Mouse (Mus musculus): ENCODE results near the gene Ssr2. TPM values are rescaled to one million over a fixed set of nuclear protein-coding genes. Genes with fewer than 3 reads are reported as not detected.
"Not testable (repeated sequence)": the region's sequence is repeated elsewhere in the genome, so short reads cannot be mapped to it uniquely, and the experiment has no call there.

The Ssr2 gene
- total RNA-seq, 4 experiments from 2014 or later, result 86.4 to 96.0 (median 90.1) TPM

DNA sequence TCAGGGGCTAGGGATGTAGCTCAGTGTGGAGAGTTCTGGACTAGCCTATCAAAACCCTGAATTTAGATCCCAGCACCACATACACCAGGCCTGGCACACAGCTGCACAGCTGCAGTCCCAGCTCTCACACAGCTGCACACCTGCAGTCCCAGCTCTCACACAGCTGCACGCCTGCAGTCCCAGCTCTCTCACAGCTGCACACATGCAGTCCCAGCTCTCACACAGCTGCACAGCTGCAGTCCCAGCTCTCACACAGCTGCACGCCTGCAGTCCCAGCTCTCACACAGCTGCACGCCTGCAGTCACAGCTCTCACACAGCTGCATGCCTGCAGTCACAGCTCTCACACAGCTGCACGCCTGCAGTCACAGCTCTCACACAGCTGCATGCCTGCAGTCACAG, 20.9 kb downstream of the Ssr2 start:
- not testable (repeated sequence) for DNase-seq (ENCODE audit: low spot score in 2 of 2)

DNA sequence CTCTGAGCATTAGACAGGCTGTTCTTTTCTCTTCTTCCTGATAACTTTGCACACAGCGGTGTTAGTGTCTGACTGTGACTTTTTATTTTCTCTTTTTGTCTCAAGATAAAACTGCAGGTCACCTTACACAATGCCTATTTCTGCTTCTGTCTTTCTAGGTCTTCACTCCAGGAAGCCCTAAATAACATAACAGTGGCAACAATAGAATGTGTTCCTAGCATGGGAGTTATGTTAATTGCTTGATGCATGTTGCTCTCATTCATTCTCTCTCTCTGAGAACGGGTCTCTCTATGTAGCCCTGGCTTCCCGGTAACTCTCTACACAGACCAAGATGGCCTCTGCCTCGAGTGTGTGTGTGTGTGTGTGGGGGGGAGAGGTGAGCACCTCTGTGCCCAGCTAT, 26.8 kb downstream of the Ssr2 start:
- DNase-seq (ENCODE audit: low spot score in 2 of 2), result no peak

DNA sequence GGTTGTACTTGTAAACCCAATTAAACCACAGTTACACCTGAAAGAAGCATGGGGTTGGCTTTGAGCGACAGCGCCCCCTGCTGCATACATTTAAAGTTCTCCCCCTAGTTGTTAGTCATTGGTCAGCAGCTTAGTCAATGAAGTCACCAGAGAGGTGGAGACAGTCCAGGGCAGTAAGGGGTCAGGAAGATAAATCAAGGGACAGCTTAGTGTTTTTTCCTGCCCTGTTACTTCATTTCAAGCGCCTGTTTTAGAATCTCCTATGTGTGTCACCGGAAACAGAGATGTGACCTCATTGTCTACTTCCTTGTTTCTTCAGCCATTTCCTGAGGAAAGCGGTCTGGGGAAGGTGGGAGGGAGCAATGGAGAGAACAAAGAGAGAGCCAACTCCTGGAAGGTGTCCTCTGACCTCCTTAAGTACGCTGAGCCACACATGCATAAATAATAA, 28.1 kb downstream of the Ssr2 start:
- no peak for DNase-seq (ENCODE audit: low spot score in 2 of 2)

DNA sequence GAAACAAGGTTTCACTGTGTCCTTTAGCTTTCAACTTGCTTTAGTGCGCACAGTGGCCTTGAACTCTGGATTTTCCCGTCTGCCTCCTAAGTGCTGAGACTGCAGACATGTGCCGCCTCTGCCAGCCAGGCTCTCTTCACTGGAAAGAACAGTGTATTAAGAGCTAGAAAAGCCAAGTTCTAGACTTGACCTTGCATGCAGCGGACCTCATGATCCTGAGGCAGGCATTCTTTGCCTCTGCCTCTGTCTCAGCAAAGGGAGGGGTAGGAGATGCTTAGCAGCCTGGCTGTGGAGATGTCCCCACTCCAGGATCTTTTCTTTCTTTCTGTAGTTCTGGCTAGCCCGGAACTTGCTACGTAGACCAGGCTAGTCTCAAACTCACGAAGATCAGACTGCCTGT, 29.2 kb downstream of the Ssr2 start:
- no peak for DNase-seq (ENCODE audit: low spot score in 2 of 2)

DNA sequence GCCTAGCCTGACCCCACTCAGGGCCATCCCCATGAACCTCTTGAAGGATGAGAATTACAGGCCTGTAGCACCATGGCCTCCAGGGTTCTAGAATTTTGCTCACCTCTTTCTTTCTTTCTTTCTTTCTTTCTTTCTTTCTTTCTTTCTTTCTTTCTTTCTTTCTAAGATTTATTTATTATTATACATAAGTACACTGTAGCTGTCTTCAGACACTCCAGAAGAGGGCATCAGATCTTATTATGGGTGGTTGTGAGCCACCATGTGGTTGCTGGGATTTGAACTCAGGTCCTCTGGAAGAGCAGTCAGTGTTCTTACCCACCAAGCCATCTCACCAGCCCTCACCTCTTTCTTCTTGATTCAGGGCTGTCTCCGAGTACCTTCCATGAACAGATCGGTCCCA, 30.0 kb downstream of the Ssr2 start, which contains the start of gene Arhgef2:
Gene Arhgef2 (plus strand): TSS at position 301 of the 400 bp plus-strand sequence.
- DNase-seq (ENCODE audit: low spot score in 2 of 2), result not testable (repeated sequence)

DNA sequence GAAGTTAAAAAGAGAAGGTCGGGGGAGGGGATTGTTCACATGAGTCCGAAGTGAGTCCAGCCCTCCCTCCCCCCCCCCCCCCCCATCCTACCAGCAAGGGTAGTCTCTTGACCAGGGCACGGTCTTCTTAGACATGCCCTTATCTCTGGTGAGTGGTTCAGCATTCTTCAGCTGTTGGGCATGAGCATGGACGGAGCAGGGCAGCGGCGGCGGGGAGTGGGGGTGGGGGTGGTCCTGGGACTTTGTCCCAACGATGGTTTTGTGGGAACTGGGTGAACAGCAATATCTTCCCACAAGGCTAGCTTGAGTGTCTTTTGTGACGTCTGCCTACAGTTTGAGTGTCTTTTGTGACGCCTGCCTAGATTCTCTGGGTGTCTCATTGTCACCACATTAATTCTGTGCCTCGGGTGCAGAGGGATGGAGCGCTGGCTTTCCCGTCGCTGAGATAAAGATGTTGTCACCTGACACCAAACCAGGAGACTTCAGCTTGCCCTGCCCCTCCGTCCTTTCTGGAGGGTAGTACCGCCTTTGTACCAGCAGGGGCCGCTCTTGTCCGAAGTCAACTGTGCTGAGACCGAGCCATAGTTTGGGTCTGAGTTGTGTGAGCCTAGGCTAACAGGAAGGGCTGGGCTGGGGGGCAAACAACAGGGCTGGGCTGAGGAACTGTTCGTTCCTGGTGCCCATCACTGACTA, 31.5 kb downstream of the Ssr2 start:
- peak; percentile 76 to 89 for DNase-seq (ENCODE audit: low spot score in 2 of 2)

DNA sequence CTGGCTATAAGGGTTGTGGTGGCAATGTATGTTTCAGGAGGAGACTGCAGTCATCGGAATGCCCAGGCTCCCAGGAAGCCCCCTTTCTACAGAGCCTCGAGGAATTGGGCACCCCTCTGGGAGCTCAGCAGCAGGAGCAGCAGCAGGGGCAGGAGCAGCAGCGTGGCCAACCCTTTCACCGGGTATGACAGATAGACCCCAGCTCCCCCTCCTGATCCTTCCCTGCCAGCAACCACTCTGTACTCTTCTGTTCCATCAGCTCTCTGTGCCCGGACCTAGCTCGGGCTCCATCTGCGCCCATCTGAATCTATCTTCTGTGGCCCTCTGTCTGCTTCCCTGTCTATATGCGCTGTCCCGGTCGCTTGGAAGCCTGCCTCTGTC, 32.1 kb downstream of the Ssr2 start:
- DNase-seq (ENCODE audit: low spot score in 2 of 2), result no peak

DNA sequence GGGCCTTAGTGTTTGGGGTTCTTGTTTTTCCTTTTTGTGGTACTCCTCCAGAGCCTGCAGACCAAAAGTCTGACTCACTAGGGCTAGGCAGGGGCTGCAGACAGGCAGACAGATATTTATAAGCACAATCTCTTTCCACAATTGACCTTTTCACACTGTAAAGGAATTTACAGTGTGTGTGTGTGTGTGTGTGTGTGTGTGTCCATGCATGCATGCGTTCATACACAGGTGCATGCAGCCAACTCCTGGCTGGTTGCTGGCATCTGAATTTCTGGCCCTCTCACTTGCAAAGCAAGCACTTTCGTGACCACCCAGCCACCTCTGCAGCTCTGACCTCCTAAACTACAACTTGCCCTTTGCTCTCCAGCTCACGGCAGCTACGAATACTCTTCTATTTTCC, 33.4 kb downstream of the Ssr2 start:
- DNase-seq (ENCODE audit: low spot score in 2 of 2), result no peak

DNA sequence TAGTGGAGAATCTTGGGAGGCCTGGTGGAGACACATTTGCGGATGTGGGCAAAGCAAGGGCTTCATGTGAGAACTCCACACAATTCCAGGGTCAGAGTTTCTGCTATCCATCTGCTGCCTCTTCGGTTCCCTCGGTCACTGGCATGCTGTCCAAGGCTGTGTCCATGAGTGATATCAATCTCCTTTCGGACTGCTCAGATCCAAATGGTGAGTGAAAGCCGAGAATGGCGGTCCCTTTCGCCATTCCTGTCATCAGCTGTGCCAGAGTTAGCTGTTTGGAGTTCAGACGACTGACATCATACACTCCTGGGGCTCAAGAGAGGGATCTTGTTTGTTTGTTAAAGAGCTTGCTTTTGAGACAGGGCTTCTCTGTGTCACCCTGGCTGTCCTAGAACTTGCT, 38.7 kb downstream of the Ssr2 start:
- DNase-seq (ENCODE audit: low spot score in 2 of 2), result no peak

DNA sequence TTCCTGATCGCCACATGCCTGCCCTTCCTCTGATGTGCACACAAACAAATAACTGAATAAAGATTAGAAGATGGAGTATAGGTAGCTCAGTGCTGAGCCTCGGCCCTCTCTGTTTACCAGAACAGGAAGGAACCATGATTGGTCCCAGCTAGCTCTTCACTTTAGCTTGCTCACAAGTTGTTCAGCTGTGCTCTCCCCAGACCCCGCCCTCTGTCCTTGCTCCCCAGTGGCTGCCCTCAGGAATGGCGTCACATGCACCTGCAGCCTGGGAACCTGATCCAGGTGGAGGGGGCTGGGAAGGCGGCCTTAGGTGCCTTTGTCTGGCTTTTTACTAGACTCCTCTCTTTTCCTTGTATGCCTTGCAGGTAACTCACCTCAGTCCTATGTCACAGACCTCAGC, 39.4 kb downstream of the Ssr2 start:
- DNase-seq (ENCODE audit: low spot score in 2 of 2), result no peak

DNA sequence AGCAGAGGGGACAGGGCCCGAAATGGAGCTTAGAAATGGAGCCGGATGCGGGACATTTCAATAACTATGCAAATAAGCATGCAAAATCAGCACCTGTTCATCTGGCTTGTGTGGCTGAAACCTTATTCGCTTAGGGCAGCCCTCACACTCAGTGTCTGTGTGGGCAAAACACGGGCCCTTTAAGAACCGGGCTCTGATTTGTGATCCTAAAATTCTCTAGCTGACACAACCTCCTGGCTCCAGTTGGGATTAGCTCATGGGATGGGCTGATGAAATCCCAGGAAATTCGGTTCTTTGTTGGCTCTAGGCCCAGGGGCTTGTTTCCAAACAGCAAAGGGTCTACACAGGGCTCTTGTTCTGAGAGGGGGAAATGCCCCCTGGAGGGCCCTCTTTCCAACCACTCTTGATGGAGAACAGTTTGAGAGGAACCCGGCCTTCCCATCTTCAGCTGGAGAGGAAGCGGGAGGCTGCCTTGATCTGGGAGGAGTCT, 40.3 kb downstream of the Ssr2 start:
- no peak for DNase-seq (ENCODE audit: low spot score in 2 of 2)

DNA sequence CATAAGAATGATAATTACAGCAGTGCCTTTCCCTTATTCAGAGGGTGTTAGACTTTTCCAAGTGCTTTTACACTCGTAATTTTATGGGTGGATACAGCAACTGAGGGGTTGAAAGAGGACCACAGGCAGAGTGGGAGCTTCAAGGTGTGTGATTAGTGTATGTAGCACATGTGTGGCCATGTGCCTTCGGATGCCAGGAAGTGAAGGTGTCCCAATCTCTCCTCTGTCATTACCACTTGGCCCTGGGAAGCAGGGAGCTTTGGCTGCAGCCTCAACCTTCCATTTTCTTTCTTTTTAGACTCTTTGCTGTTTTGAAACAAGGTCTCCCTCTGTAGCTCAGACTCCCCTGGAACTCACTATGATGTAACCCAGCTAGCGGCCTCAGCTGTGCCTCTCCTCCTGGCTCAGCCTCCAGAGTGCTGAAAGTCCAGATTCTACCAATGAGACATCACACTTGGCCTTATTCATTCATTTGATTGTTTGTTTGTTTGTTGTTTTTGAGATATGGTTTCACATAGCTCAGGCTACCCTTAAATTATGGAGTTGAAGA, 41.4 kb downstream of the Ssr2 start:
- DNase-seq (ENCODE audit: low spot score in 2 of 2), result no peak

DNA sequence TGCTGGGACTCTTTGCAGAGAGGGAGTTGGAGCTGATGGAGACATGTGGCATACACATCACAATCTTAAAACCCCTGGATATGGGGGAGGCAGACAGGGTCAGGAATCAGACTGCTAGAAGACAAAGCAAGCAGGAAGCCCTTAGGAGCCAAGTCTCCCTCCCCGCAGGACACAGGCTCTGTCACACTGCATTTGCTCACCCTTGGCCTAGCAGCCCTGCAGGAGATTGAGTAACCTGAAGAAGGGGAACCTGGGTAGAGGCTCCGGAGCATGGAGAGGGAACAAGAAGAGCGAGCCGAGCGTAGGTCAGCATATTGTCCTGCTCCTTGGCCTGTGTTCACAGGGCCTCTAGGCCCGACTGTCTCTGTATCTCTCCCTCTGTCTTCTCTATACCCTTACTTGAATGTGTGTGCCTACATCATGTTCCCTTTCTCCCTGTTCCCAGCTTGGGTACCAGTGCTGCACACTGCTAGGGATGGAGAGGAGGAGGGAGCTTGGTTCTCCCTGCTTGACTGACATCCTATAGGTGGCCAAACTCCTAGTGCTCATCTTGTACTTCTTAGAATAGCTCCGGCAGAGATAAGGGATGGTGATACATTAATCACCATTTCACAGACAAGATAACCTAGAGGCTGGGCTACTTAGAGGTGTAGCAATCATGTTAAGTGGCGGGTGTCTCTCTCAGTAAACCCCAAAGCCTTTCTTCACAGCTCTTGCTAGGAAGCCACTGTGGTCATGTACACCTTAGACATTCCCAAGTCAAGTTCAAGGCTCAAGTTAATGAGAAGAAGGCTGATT, 42.6 kb downstream of the Ssr2 start:
- DNase-seq (ENCODE audit: low spot score in 2 of 2), result no peak

DNA sequence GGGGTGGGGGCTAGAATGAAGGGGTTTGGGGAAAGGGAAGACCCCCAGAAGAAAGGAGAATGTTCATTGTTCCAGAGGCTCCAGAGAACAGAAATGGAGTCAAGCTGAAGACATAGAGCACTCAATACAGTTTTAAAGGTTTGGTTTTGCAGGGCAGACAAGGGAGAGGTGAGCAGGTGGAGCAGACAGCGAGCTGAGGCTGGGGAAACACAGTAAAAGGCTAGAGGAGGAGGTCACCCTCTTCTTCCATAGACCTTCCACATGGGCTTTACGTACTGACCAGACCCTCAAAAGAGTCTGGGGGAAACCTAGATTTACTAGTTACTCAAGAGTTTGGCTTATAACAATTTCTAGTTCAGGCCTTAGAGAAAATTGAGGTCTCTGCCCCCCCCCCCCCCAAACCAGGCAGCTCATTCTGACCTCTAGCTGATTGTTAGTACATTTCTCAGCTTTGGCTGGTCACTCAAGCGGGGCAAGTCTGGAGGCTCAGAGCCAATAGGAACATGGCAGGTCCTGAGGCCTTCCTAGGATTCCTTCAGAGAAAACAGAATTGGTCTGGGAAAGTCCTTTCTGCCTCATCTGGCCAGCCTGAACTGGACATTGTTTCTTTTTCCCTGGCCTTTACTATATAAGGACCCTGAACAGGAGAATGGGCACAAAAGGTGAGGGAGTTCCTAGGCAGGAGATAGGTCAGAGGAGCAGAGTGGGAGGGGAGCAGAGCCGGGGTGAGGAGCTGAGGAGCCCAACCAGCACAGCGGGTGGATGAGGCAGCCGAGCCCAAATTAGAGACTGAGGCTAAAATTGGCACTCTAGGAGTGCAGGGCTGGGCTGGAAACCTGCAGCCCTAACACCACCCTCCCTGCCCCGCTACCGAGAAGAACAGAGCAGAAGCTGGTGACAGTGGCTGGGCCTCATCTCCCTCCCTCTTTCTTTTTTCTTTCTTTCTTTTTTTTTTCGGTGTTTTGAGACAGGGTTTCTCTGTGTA, 43.7 kb downstream of the Ssr2 start:
- no peak for DNase-seq (ENCODE audit: low spot score in 2 of 2)

DNA sequence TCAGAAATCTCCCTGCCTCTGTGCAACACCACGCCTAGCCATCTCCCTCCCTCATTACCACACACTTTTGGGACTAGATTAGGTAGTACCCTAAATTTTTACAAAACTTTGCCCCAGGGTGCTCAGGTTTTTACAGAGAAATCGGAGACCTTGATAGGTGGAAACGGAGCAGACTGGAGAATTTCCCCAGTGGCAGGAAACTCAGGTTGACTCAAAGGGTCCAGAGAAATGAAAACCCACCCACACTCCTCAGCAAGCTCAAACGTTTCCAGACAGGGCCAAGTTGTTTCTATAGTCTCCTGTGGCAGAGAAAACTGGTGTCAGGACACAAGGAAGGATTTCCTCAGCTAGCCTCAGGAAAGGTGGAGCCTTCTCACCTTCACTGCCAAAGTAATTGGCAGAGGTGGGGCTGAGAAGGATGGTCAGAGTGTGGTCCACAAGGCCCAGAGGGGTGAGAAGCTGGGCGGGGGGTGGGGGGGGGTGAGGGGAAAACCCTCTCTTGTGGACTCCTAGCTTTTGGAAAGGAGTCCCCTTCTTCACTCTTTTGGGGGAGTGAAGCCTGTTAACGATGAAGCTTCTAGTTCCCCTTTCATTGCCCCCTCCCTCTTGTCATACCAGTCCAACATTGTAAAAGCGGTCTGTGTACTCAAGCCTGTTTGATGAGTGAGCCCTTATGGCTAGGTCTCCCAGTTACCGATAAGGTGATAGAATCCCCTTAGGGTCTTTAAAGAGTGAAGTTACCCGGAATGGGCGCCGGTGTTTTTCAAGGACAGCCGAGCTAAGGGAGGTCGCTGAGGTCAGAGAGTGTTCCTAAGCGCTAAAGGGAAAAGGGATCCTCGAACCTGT, 44.7 kb downstream of the Ssr2 start:
- no peak for DNase-seq (ENCODE audit: low spot score in 2 of 2)

DNA sequence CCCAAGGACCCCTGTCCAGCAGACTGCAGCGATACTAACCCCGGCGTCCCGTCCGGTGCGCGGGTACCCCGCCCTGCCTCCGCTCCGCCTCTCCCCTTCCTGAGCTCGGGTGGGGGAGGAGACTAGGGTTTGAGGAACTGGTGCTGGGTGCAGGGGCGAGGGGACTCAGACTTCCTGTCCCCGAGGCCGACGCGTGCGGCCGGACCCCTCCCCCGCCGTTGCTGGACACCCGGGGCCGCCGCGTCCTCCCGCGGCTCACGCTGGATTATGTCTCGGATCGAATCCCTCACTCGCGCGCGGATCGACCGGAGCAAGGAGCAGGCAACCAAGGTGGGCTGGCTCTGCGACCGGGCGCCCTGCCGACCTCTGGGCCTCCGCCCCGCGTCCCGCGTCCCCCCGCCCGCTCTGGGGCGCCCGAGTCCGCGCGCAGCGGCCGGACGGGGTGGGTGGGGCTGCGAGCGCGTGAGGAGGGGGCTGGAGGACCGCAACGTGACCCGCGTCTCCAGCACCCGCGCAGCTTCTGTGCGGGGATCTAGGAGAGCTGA, 45.4 kb downstream of the Ssr2 start:
- DNase-seq (ENCODE audit: low spot score in 2 of 2), result no peak

DNA sequence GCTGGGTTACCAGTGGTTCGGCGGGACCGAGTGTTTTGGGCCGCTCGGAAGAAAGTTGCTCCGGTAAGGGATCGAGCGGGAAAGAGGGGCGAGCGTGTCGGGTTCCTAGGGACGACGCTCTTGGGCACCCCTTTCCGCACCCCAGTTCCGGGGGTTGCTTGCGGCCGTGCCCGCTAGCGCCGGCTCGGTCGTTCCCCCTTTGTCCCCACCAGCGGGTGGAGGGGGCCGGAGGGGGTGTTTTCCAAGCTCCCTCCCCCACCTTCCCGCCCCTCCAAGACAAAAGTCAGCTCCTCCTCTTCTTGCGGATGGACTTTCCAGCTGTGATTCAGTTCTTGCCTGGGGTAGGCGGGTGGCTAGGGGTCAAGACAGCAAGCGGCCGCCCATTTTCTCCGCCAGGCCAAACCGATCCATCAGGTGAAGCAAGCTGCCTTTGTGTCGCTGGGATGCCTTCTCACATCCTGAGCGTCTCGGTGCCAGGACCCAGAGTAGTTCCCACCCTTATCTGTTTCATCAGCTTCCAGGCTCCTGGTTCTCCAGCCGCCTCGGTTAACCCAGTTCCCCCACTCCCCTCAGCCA, 45.9 kb downstream of the Ssr2 start:
- no peak for DNase-seq (ENCODE audit: low spot score in 2 of 2)

DNA sequence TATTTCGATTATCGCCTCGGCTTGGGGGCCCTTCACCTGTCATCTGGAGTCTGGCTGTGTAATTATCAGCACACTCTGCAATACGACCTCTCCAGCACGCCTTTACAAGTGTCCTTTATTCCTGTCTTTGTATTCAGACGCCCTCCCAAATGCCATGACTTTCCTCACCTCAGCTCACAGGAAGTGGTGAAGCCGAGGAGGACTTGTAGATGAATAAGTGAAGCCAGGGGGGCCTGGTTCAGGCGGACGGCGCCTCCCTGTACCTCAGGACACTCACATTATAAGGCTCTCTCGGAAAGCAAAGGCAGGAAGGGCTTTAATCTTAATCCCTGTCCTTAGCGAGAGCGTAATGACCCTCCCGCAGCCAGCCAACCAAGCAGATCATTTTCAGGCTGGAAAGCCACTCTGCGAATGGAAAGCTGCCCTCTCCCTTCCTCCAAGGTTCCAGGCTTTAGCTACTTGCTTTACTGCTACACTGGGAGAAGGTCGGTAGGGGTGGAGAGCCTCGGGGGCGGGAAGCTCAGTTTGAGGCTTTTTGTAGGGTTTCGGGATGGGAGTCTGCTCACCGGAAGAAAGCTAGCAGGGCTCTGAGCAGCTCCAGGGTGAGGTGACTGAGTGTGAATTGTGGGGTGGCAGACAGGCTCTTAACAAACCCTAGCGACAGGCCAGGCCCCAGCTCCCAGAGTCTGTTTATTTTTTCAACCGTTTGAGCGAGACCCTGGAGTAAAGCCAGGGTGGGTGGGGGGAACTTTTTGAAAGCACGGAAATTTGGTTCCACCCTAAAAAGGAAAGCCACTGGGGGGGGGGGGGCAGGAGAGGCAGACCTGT, 46.7 kb downstream of the Ssr2 start:
- DNase-seq (ENCODE audit: low spot score in 2 of 2), result no peak

DNA sequence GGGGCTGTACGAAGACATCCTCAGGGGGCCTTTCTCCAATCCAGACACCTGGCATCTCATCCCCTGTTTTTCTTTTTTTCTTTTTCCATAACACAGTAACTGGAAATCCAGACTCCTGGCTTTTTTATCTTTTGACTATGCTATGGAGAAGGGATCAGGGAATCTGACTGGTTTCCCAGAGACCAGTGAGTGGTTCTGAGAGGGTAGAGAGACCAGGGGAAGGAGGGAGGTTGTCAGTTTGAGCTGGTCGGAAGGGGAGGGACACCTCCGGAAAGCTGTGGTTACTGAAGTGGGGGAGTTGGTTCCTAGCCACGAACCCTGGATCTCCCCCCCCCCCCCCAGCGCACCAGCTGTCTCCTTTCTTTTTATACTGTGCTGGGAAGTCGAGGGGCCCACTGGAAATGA, 47.3 kb downstream of the Ssr2 start:
- DNase-seq (ENCODE audit: low spot score in 2 of 2), result no peak
